Mouse (Mus musculus): ENCODE measurements around the gene Ryr3.

Gene Ryr3

DNA sequence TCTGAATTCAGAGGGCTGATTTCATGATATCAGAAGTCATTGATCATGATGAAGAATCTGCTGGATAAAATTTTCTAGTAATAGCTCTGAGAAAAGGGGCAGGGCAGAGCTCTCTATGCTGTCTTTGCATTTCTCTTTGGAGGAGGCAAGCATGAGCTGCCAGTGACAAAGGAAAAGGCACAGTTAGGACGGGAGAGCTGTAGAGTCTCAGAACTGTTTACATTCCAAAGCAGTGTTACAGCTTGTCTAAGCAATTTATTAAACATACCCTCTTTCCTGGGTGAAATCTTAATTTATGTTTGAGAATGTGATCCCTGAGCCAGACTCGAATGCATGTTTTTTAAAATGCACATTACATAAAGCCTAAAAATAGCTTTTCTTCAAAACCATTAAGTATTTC lies 435.3 kb downstream of the Ryr3 start:
- DNase-seq (ENCODE audit: low spot score), result no peak

DNA sequence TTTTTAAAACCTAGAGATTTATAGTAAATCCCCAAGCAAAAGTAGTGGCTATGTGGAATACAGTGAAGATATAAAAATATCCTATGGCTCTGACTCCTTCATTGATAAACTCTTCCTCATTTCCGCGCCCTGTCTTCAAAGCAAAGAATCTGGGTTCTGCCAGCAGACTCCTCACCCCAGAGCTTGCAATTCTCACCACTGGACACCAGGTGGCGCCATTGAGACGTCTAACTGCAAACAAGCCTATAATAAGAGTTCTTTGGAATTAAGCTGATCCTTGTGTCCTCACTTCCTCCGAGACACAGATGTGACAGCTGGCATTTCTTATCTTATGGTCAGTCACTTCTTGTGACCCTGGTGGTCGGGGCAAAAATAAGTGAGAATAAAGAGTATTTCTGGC lies 442.1 kb downstream of the Ryr3 start:
- DNase-seq (ENCODE audit: low spot score), result peak; percentile 45

- DNase-seq (ENCODE audit: low spot score), result no peak
Measured at GRCm38 (mm10) chr2:112767665-112768064, 449.2 kb downstream of the Ryr3 start.

GRCm38 (mm10) chr2:112765046-112765445 lies 451.9 kb downstream of the Ryr3 start:
- no peak for DNase-seq (ENCODE audit: low spot score)

DNA sequence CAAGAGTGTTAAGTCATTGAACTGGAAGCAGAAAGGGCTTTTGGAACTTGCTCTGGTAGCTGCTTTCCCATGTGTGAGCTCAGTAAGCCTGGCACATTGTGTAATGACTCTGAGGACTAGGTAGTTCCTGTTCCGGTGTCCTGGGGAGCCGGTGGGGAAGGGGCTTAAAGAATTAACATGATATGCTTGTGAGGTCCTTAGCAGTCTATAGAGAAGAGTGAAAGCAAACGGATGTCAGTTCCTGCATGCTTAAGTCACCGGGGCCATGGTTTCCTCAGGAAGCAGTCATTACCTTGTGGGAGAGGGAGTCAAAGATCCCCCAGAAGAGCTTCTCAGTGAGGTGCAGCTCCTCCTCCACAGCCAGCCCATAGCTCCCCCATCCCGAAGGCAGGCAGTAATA lies 452.6 kb downstream of the Ryr3 start:
- DNase-seq (ENCODE audit: low spot score), result no peak

GRCm38 (mm10) chr2:112762006-112762405 lies 454.9 kb downstream of the Ryr3 start:
- DNase-seq (ENCODE audit: low spot score), result no peak

- DNase-seq (ENCODE audit: low spot score), result no peak
Measured at GRCm38 (mm10) chr2:112761196-112761913, 455.5 kb downstream of the Ryr3 start.

DNA sequence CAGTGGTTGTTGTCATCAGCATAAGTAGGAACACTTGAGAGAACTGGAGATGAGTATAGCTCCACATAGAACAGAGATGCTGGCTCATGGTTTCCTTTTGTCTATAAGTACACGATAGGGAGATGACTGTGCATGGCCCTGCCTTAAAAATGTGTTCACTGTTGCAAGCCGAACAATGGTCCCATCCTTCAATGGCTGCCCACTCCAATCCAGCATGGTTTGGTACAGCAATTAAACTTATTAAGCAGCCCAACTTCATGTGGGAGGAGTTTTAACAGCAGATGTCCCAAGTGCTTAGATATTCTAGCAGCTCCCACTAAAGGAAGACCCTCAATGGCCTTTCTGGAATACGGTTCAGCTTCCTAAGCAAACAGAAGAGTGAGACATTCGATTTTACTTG lies 456.2 kb downstream of the Ryr3 start:
- no peak for DNase-seq (ENCODE audit: low spot score)

- DNase-seq (ENCODE audit: low spot score), result no peak
Measured at GRCm38 (mm10) chr2:112759678-112760077, 457.2 kb downstream of the Ryr3 start.

DNA sequence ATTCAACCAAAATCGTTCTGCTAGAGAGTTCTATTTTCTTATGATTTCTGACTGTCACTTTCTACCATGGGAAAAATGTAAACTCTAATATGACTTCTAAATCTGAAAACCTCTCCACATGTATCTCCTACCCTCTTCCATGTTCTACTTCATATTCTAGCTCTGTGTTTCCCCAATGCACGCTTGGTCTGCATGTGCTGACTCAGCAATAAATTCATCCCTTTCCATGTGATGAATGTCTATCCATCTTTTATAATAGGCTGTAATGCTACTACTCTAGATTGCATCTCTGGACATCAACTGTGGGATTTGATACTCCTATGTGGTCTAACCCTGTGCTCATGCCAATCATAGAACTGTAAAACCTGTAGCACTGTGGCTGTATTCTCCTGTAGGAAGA lies 458.2 kb downstream of the Ryr3 start:
- DNase-seq (ENCODE audit: low spot score), result no peak

DNA sequence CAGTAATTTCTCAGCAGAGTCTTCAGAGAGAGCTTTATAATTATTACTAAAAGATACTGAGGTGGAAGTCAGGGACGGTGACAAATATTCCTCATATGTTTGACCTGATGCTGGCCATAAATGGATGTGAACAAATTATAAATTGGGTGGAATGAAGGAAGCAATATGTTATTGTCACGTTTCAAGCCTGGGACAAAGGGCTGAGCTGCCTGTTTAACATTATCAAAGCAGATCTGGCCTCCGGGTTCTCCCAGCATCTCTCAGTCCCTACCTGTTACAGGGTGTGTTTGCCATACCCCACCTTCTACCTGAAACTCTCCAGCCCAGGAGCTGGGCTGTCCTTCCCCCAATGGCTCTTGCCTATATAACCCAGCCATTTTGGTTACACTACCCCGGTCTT lies 463.6 kb downstream of the Ryr3 start:
- DNase-seq (ENCODE audit: low spot score), result no peak

GRCm38 (mm10) chr2:112751416-112751815 lies 465.5 kb downstream of the Ryr3 start:
- no peak for DNase-seq (ENCODE audit: low spot score)

DNA sequence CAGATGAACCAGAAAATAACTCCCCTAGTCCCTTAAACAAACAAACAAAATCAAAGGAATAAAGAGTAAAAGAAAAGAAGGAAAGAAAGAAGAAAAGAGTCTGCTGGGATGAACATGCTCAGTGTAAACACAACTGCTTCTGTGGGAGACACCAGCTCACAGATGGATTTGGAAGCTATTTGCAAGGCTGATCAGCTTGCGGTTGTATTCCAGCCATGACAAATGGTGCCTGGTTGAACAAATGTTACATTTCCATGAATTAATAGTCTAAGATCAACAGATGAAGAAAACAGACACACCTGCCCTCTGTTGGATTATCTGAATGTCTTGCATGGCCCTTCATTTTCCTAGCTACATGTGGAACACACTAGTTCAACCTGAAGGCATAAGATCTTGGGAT lies 468.4 kb downstream of the Ryr3 start:
- DNase-seq (ENCODE audit: low spot score), result no peak

GRCm38 (mm10) chr2:112732942-112733341 lies 484.0 kb downstream of the Ryr3 start:
- no peak for DNase-seq (ENCODE audit: low spot score)

DNA sequence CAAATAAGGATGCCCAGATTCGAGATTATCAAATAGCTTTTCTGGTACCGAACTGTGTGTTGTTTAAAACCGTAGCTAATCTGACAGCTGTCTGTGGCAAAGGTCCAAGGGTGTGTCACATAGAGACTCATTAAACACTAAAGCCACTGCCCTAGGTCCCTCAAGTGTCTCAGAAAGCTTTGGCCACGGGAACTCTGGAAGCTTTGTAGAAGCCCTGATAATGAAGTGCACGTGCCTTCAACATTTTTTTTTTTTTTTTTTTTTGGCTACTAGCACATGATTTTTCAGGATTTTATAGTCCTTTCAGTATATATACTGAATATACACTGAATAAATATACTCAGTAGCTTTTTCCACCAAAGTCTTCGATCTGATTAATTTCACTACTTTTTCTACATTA lies 489.1 kb downstream of the Ryr3 start:
- no peak for DNase-seq (ENCODE audit: low spot score)

- DNase-seq (ENCODE audit: low spot score), result no peak
Measured at GRCm38 (mm10) chr2:112721217-112721616, 495.7 kb downstream of the Ryr3 start.

DNA sequence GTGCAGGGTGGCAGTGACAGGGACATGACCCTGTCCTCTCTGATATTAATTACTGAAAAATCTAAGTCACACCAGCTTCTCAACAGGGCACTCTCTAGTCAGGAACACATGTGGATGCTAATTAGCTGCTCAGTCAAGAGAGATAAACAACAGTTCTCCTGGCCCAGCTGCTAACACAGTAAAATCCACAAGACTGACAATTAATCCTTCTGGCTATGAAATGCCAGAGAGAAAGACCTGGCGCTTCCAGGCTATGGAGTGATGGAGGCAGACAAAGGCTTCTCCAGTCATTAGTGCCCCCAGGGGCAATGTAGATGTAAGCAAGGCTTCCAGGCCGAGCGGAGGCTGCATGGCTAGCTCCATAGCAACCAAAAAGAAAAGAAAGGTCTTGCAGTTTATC lies 496.2 kb downstream of the Ryr3 start:
- no peak for DNase-seq (ENCODE audit: low spot score)

DNA sequence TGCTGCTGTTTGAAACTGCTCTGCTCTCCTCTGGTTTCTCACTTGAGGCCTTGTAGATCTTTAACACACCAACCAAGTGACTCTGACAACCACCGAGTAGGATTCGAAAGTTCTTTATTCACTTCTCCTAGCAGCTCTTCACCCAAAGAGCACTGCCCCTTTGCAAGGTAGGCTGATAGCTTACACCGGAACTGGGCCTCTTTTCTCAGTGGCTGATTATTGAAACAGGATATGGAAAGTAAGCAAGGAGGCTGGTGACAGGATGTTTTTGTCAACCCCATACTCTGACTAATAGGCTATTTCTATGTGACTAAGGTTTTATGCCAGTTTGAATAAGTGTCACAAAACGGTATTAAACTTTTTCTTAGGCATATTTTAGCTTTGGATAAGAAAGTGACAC lies 502.2 kb downstream of the Ryr3 start:
- no peak for DNase-seq (ENCODE audit: low spot score)

DNA sequence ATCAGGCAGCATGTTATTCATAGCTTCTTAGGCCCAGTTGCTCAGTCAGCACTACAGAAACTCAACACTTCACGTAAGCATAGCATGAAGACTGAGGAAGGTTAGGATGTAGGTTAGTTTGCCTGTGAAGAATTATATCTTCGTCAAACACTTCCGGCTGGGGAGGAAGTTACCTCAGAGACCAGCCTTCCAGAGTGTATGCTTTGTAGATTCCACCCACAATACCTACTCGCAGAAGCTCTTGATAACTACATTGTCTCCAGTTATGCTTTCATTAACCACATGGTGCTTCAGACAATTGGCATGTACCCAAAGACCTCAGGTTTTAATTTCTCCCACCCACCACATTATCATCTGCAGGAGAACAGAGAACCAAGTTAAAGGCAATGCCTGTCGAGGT lies 535.1 kb downstream of the Ryr3 start:
- no peak for DNase-seq (ENCODE audit: low spot score)

DNA sequence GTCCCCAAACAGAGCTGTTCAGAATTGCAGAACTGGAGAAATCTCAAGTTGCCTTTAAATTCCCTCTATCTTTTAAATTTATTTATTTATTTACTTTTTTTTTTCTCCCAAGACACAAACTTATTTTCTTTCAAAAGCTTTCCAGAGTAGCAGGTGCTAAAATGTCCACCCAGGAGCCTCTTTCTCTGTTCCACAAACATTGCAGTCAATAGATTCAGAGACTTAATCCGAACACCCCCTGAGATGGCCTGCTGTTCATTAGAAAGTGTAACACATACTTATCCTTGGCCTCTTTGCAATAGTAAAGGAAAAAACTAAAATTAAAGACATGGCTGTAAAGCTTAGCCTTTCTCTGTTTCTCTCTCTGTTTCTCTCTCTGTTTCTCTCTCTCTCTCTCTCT lies 539.6 kb downstream of the Ryr3 start:
- no peak for DNase-seq (ENCODE audit: low spot score)

DNA sequence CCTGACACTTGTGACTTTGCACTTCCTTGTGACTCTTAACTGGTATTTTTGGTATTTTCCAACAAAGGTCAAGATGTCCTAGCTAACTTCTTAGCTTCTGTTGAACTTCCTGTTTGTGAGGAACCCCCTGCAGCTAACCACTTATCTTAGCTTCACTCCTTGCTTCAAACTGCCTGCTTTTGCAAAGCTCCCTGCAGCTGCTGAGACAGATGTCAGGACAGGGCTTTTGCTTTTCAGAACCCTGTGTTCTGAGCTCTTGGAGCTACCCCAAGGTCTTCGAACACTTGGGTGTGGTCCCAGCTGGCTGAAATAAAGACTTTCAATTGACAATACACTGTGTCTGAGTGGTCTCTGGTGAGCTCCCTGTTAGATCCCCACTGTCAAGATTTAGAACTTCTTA lies 540.2 kb downstream of the Ryr3 start:
- DNase-seq (ENCODE audit: low spot score), result no peak

- DNase-seq (ENCODE audit: low spot score), result no peak
Measured at GRCm38 (mm10) chr2:112676175-112676574, 540.7 kb downstream of the Ryr3 start.

- no peak for DNase-seq (ENCODE audit: low spot score)
Measured at GRCm38 (mm10) chr2:112669461-112669860, 547.4 kb downstream of the Ryr3 start.

- DNase-seq (ENCODE audit: low spot score), result no peak
Measured at GRCm38 (mm10) chr2:112656131-112656530, 560.8 kb downstream of the Ryr3 start.

DNA sequence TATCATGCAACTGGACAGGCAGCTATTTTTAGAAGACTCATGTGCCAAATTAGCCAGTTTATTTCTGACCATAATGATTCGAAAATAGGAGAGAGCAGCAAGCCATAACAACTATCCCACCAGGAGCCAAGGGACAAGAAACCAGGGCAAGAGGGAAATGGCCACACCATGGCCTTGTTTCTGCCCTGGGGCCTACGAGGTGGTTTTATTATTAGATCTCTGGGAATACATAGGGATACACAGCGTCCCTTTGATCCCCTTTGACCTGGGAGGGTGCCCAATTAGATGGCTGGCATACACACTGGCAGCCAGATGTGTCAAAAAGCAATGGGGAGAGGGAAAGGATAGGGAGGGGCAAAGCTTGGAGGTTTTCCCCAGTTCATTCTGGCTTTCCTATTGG lies 563.1 kb downstream of the Ryr3 start:
- DNase-seq (ENCODE audit: low spot score), result no peak
